Mouse (Mus musculus): Measurements from ENCODE around the gene H2-DMb1. TPM values are rescaled to one million over a fixed set of nuclear protein-coding genes. Genes with fewer than 3 reads are reported as not detected.

Gene H2-DMb1
- polyA plus RNA-seq, 1 experiment from 2014 or later = 2.1 TPM

DNA sequence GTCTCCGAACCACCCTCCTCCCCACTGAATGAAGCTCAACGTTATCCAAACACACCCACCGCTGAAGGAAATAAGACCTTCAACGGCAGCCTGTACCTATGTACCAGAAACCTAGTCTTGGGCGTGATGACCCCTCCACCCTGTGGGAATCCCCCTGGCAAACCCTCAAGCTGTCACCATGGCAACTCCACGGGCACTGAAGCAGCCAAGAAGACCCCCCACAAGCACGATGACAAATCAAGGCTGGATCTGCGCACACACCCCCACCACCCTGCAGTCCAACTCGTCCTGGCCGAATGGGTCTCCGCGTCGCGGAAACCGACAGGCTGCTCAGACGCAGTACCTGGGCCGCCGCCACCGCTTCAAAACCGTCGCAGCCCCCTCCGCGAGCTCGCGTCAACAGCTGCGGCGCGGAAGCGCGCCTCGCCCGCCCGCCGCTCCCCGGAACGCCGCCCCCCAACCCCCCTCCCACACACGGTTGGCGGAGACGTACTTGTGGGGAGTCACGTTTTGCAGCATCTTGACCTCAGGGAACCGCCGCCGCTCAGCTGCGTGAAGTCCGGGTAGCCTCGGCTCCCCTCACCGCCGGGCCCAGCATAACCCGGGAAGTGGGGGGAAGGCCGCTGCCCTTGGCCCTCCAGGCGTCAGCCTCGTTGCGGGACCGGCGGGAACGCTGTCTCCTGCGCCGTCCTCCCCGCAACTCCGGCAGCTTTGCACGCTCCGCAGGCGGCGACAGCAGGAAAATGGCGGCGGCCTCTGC lies 34.6 kb upstream of the H2-DMb1 start:
- Histone ChIP-seq H3K9ac (peak overlapping the region; percentile 98), H3K36me3 (peaks cover 52% of the 10 kb centered on the region), H3K4me2 (replicated peaks) (peak overlapping the region; percentile 98), H3K27ac (peak overlapping the region; percentile 100), H3K27me3 (no peaks in the 10 kb centered on the region), H3K4me3 (peak overlapping the region; percentile 99), H3K4me1 (peaks cover 30% of the 10 kb centered on the region), H3K9me3 (replicated peaks) (no peaks in the 10 kb centered on the region)
- WGBS = under 1% methylated on average over 64 of the region's 67 CpGs
- no peak for ATAC-seq (ENCODE audit: low FRiP score)

DNA sequence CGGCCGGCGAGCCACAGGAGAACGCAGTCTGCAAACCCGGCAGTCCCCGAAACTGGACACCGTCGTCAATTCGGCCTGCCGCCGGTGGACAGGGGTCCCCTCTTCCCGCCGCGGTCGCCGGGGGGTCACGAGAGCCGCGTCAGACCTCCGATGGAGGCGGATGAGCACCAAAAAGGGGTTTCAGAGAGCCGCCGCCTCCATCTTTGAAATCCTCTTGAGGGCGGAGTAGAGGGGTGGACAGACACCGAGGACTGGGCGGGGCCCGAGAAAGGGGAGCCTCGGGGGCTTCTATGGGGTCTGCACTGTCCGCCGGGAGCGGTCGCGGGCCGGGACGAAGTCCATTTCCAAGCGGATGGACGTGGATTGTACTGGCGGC lies 34.0 kb upstream of the H2-DMb1 start:
- Histone ChIP-seq H3K27me3 (no peaks in the 10 kb centered on the region), H3K4me2 (replicated peaks) (peak overlapping the region; percentile 98), H3K4me1 (peaks cover 36% of the 10 kb centered on the region), H3K36me3 (peaks cover 47% of the 10 kb centered on the region), H3K4me3 (peak overlapping the region; percentile 99), H3K9me3 (replicated peaks) (no peaks in the 10 kb centered on the region), H3K27ac (peak overlapping the region; percentile 100), H3K9ac (peak overlapping the region; percentile 98)
- no peak for ATAC-seq (ENCODE audit: low FRiP score)
- under 1% methylated on average over 38 of the region's 38 CpGs for WGBS

DNA sequence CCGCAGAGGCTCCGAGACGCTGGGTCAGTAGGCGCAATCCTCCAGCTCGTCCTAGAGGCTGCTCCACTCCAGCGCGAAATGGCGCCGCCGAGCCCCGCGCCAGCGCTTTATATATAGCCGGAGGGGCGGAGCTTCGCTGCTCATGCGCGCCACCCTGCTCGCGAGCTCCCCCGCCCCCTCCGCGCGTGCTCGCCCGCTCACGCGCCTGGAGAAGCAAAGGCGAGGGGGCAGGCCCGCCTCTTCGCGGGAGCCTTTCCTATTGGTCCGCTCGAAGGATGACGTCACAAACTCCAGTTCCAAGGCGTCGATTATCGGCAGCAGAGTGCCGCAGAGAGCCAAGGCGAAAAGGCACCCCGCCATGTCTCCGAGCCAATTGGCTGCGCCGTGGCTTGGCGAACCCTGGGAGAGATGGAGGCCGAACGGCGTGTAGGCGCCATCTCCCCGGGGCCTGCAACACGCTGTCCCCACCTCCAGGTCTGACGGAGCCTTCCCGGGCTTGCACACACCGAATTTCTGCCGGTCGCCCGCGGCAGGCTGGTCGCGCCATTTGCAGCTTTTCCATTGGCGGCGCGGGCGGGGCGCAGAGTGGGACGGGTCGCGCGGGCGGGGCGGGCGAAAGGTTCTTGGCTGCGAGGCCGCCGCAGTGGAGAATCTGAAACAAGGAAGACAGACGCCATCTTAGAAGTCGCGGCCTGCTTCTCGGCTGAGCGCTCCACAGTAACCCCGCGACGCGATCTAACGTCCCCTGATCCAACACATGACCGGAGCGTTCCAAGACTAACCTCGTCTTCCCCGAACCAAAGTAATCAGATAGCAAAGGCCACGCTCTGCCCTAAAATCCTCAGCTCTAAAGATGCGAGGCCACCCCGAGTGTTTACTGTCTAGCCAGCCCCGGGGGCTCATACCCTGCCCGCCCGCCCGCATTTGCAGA lies 33.4 kb upstream of the H2-DMb1 start, which contains the start of gene H2-DMa:
TSS of gene H2-DMa (plus strand) at position 293 of the 931 bp plus-strand sequence.
- H3K4me3 ChIP-seq = peak within 1 kb of the TSS; percentile 99
- peaks cover 40% of the 10 kb centered on the region for H3K36me3 ChIP-seq
- peak within 1 kb of the TSS; percentile 100 for H3K27ac ChIP-seq
- WGBS = under 1% methylated on average over 96 of the region's 96 CpGs
- peak; percentile 76 for ATAC-seq (ENCODE audit: low FRiP score)
- H3K9ac ChIP-seq = peak within 1 kb of the TSS; percentile 98
- H3K4me1 ChIP-seq = peaks cover 41% of the 10 kb centered on the region
- H3K9me3 ChIP-seq (replicated peaks) = no peaks in the 10 kb centered on the region
- no peaks in the 10 kb centered on the region for H3K27me3 ChIP-seq
- peak within 1 kb of the TSS; percentile 98 for H3K4me2 ChIP-seq (replicated peaks)

DNA sequence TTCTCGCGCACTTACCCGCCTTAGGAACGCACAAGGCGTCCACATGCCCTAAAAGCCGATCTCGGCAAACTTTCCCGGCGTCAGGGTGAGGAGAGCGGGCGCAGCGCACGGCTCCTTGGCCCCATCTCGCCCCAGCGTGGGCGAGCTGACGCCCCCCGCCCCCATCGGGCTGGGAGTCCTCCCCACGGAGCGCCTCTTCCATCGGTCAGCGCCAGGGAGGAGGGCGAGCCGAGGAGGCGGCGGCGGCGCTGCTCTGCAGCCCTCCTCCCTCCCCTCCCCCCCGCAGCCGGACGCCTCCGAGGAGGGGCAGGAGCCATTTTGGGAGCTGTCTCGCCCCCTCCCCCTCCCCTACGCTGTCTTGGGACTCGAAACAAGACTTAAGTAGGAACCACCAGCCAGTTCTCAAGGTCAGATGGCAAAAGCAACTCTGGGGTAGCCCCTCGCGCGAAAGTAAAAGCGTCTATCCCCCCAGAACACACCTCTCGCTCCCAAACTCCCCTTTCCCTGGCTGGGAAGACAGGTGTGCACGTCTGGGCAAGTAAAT lies 32.6 kb upstream of the H2-DMb1 start:
- H3K27me3 ChIP-seq = no peaks in the 10 kb centered on the region
- peak; percentile 9; the same call in 1 of the 2 replicates for ATAC-seq (ENCODE audit: low FRiP score)
- H3K27ac ChIP-seq = peak overlapping the region; percentile 100
- under 1% methylated on average over 36 of the region's 42 CpGs for WGBS
- peaks cover 33% of the 10 kb centered on the region for H3K36me3 ChIP-seq
- H3K4me1 ChIP-seq = peaks cover 39% of the 10 kb centered on the region
- H3K9me3 ChIP-seq (replicated peaks) = no peaks in the 10 kb centered on the region
- peak overlapping the region; percentile 99 for H3K4me3 ChIP-seq
- H3K9ac ChIP-seq = peak overlapping the region; percentile 91
- H3K4me2 ChIP-seq (replicated peaks) = peak overlapping the region; percentile 98

DNA sequence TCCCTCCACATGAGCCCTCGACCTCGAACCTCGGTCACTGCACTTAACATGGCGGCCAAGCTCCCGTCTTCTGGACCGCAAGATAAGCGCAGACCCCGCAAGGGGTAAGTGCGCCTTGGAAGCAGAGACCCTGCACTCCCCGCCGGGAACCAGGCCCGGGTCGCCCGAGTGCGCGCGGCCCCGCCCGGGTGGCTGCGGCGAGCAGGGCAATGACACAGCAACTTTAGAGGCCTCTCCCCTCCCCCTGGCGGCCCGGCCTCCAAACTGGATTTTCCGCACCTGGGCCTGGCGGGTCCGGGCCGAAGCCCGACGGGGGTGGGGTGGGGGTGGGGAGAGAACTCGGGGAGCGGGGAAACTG lies 32.1 kb upstream of the H2-DMb1 start:
- ATAC-seq (ENCODE audit: low FRiP score) = peak; percentile 12
- Histone ChIP-seq H3K4me3 (peak overlapping the region; percentile 99), H3K4me1 (peaks cover 34% of the 10 kb centered on the region), H3K27me3 (no peaks in the 10 kb centered on the region), H3K9me3 (replicated peaks) (no peaks in the 10 kb centered on the region), H3K36me3 (peaks cover 27% of the 10 kb centered on the region), H3K27ac (peak overlapping the region; percentile 100), H3K9ac (peak overlapping the region; percentile 91), H3K4me2 (replicated peaks) (peak overlapping the region; percentile 98)
- WGBS = under 1% methylated on average over 31 of the region's 31 CpGs

DNA sequence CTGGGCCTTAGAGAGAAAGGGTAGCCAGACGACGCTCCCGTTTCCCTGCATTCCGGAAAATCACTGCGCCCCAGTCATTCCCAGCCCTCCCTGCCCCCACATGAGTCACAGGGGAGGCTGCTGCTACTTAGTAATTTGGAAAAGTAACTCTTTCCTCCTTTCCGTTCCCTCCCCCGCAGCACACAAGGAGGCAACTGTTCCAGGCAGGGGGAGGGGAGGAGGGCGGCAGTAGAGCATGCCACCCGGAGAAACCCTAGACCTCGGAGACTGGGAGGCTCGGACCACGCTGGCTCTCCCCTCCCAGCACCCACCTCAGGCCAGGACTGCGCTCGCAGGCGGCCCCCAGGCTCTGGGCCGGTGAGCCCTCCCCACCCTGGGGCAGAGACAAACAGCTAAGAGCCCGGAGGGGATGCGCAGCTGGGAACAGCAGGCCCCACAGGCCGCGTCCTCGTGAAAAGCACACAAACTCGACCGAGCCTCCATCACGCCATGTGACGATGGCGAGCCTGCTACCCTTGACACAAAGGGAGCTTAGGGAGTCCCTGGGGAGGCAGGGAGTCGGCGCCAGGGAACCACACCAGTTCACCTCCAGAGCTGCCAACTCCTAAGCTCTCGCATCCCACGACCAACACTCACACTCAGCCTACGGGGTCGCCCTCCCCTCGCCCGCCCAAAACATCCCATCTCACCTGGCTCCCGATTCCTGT lies 31.5 kb upstream of the H2-DMb1 start:
- ATAC-seq (ENCODE audit: low FRiP score) = peak; percentile 22

DNA sequence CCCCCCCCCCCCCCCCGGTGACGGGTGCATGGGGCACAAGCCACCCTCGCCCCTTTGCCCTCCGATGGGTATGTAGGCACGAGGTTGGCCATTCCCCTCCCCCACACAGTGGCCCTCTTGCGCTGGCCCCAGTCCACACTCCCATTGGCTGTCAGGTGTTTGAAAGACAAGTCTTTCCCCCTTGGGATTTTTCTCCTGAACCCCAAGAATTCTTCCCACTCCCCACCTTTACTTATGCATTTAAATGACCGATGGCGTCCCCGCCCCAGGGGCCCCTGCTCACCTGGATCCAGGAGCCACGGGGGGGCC lies 31.0 kb upstream of the H2-DMb1 start:
- WGBS = 0% methylated on average over 7 of the region's 10 CpGs
- peak overlapping the region; percentile 100 for H3K27ac ChIP-seq
- peaks cover 18% of the 10 kb centered on the region for H3K36me3 ChIP-seq
- H3K9ac ChIP-seq = peak overlapping the region; percentile 91
- no peaks in the 10 kb centered on the region for H3K27me3 ChIP-seq
- H3K4me1 ChIP-seq = peaks cover 25% of the 10 kb centered on the region
- H3K9me3 ChIP-seq (replicated peaks) = no peaks in the 10 kb centered on the region
- peak; percentile 32 for ATAC-seq (ENCODE audit: low FRiP score)
- H3K4me2 ChIP-seq (replicated peaks) = peak overlapping the region; percentile 98
- peak overlapping the region; percentile 99 for H3K4me3 ChIP-seq

More for the DNA sequence above, 31.5 kb upstream of the H2-DMb1 start:
- H3K27ac ChIP-seq = peak overlapping the region; percentile 100
- under 1% methylated on average over 29 of the region's 35 CpGs for WGBS
- peaks cover 30% of the 10 kb centered on the region for H3K4me1 ChIP-seq
- no peaks in the 10 kb centered on the region for H3K9me3 ChIP-seq (replicated peaks)
- H3K4me2 ChIP-seq (replicated peaks) = peak overlapping the region; percentile 98
- H3K36me3 ChIP-seq = peaks cover 23% of the 10 kb centered on the region
- peak overlapping the region; percentile 91 for H3K9ac ChIP-seq
- H3K27me3 ChIP-seq = no peaks in the 10 kb centered on the region
- H3K4me3 ChIP-seq = peak overlapping the region; percentile 99

DNA sequence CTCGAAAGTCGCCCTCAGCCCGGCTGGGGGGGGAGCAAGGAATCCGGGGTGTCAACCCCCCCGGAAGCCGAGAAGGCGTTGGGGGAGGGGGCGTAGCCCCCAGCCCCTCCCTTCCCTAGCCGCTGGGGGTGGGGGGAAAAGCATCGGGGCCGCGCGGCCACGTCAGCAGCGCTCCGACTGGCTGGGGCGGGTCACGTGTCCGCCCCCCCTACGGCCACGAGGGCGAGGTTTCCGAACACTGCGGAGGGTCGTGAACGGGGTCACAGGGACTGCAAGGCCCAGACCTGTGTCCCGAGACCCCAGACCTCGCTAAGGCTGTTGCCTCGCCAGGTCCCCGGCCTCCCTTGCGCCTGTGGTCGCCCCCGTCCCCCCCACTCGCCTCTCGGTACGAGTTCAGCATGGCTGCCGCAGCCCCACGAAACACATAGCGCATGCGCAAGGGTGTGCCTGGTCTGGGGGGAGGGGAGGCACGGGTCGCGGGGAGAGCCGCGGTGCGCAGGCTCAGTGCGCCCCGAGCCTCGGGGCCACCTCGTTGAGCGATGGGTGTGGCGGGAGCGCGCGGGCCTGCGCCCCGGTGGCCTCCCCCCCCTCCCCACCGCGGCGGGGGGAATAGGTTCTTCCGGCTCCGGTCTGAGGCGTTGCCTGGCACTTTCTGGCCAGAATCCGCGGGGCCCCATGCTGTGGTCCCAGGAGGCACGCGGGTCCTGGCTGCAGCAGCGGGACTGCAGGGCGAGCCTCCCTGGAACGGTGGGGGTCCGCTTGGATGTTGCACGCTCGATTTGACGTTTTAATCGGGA lies 30.5 kb upstream of the H2-DMb1 start, which contains the start of gene Brd2:
TSS of gene Brd2 (minus strand) at position 447 of the 797 bp plus-strand sequence.
- Histone ChIP-seq H3K9ac (peak within 1 kb of the TSS; percentile 91), H3K4me3 (peak within 1 kb of the TSS; percentile 99), H3K4me2 (replicated peaks) (peak within 1 kb of the TSS; percentile 98), H3K9me3 (replicated peaks) (no peaks in the 10 kb centered on the region), H3K4me1 (peaks cover 19% of the 10 kb centered on the region), H3K27me3 (no peaks in the 10 kb centered on the region), H3K27ac (peak within 1 kb of the TSS; percentile 100), H3K36me3 (peaks cover 13% of the 10 kb centered on the region)
- peak; percentile 51 for ATAC-seq (ENCODE audit: low FRiP score)
- WGBS = 1% methylated on average over 48 of the region's 75 CpGs

DNA sequence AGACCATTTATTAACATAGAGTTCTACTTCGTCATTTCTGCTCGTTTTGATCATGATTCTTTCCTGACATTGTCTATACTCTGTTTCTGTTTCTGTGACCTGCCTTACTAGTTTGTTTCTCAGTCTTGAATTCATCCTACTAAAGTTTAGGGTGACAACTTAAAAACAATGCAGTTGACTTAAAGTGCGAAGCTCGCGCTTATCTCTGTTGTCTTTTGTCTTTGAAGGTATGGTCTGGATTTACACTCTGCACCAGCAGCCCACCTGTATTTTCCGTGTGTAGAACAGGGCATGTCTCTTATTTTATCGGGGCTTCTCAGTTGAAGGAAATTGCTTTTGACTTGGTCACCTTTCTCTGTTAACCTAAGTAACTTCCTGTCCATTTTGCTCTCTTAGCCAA lies 29.8 kb upstream of the H2-DMb1 start:
- peaks cover 6% of the 10 kb centered on the region for H3K36me3 ChIP-seq
- peak overlapping the region; percentile 100 for H3K27ac ChIP-seq
- 3% methylated on average over 7 of the region's 7 CpGs for WGBS
- H3K27me3 ChIP-seq = no peaks in the 10 kb centered on the region
- peaks cover 20% of the 10 kb centered on the region for H3K4me1 ChIP-seq
- no peaks in the 10 kb centered on the region for H3K9me3 ChIP-seq (replicated peaks)
- H3K4me2 ChIP-seq (replicated peaks) = peak overlapping the region; percentile 98
- no peak for ATAC-seq (ENCODE audit: low FRiP score)
- H3K4me3 ChIP-seq = peak overlapping the region; percentile 99
- H3K9ac ChIP-seq = peak overlapping the region; percentile 91

DNA sequence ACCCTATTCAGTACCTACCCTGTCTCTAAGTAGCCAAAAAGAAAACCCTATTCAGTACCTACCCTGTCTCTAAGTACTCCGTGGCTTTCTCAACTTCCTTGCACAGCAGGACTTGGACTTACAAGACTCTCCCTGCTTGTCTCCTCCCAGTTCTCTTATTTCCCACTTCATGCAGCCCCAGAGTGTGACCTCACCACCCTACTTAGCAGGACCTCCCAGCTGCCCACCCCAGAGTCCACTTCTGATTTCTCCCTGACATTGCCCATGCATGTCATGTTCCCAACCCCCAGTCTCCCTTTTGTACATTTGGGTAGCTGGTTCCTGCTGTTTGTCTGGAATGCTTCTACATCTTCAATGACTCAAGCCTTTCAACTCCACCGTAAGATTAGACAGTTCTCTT lies 29.4 kb upstream of the H2-DMb1 start:
- no peaks in the 10 kb centered on the region for H3K27me3 ChIP-seq
- peak overlapping the region; percentile 99 for H3K4me3 ChIP-seq
- 3% methylated on average over 2 of the region's 2 CpGs for WGBS
- no peak for ATAC-seq (ENCODE audit: low FRiP score)
- peaks cover 24% of the 10 kb centered on the region for H3K4me1 ChIP-seq
- peak overlapping the region; percentile 91 for H3K9ac ChIP-seq
- peak overlapping the region; percentile 100 for H3K27ac ChIP-seq
- H3K4me2 ChIP-seq (replicated peaks) = peak overlapping the region; percentile 98
- H3K9me3 ChIP-seq (replicated peaks) = no peaks in the 10 kb centered on the region
- peaks cover 2% of the 10 kb centered on the region for H3K36me3 ChIP-seq

DNA sequence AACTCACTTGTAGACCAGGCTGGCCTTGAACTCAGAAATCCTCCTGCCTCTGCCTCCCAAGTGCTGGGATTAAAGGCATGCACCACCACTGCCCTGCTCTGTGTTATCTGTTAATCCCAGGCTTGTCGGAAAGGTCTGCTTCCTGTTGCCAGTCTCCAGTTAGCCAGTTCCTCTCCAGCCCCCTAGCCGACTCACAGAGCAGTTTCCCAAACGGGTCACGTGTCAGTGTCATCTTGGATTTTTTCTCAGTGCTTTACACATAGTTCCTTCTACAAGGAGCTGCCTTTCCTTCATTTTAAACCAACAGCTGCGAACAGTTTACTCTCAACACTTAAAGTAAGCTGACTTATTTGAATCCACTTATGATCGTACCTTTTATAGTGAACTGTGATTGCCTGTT lies 28.2 kb upstream of the H2-DMb1 start:
- Histone ChIP-seq H3K9ac (no peak overlapping the region), H3K36me3 (no peaks in the 10 kb centered on the region), H3K4me2 (replicated peaks) (no peak overlapping the region), H3K27me3 (no peaks in the 10 kb centered on the region; the same call in 1 of the 2 replicates), H3K4me3 (no peak overlapping the region), H3K27ac (no peak overlapping the region), H3K4me1 (peaks cover 35% of the 10 kb centered on the region), H3K9me3 (replicated peaks) (no peaks in the 10 kb centered on the region)
- no peak for ATAC-seq (ENCODE audit: low FRiP score)
- 79% methylated on average over 6 of the region's 6 CpGs for WGBS
